Mouse (Mus musculus) testis, adult 2 months (tissue): ENCODE results near the gene P2ry1.

Source experiments
- CTCF ChIP-seq: fragments of 200-500 bp; IDR thresholded peaks from 2 replicates; pipeline ENCODE4 v1.5.1; 2012; ENCODE audit warnings: low read depth, mild to moderate bottlenecking, inconsistent platforms, low read length, moderate library complexity; ENCODE audit not compliant: control insufficient read depth, insufficient read depth, insufficient replicate concordance
- POLR2A ChIP-seq: fragments of 200-500 bp; IDR thresholded peaks from 2 replicates; pipeline ENCODE4 v1.6.1; 2012; ENCODE audit warnings: low read depth, mild to moderate bottlenecking, inconsistent platforms, low read length, moderate library complexity; ENCODE audit not compliant: control insufficient read depth

- no peak for TF ChIP-seq POLR2A
- TF ChIP-seq CTCF = no peak
These were observed 9.1 kb downstream of the P2ry1 start for GRCm38 (mm10) chr3:61011660-61012059.
